Mouse (Mus musculus) gastrocnemius, adult 18-20 months (tissue): ENCODE data around the gene Casc1. TPM values are rescaled to one million over a fixed set of nuclear protein-coding genes. Genes with fewer than 3 reads are reported as not detected.

Source experiments
- DNase-seq: peaks from one replicate; pipeline ENCODE4 v3.0.0; 2021; ENCODE audit warnings: low spot score
- total RNA-seq, 2 experiments: library from RNA; stranded (reverse); gene quantifications; 2 replicates each; pipeline ENCODE4 v1.2.3; 2021

Casc1 gene
- total RNA-seq, 2 experiments from 2014 or later: 0.17 TPM; not detected in 1

- DNase-seq: no peak
These were observed 6.4 kb downstream of the Casc1 start for GRCm38 (mm10) chr6:145204440-145204839.

- no peak for DNase-seq
These were observed 8.2 kb downstream of the Casc1 start for GRCm38 (mm10) chr6:145202432-145203125.

DNA sequence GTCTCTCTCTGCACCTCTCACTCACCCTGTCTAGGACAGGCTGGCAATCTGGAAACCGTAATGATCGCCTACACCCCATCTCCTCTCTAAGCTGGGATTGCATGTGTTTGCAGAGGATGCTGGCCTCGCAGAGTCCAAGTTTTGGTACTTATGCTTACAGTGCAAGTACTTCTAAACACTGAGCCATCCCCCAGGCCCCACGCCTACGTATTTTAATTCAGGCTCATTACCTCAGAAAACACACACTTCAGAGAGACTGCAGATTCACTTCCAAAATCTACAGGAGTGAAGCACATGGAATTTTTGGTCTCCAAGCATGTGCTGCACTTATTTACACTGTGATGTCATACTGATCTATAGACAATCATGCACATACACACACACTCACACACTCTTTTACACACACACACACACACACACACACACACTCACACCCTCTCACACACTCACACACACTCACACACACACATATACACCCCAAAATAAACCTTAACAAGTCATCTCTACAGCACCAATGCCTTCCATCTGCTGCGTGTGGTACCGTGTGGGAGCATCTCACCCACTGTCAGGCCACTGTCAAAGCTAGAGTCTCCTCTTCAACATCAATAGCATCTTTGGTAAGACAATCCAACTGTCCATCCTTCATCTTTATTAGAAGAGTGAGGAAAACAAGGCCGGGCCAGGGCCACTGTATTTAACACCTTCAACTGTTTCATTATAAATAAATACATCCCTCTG, 12.7 kb downstream of the Casc1 start:
- no peak for DNase-seq

DNA sequence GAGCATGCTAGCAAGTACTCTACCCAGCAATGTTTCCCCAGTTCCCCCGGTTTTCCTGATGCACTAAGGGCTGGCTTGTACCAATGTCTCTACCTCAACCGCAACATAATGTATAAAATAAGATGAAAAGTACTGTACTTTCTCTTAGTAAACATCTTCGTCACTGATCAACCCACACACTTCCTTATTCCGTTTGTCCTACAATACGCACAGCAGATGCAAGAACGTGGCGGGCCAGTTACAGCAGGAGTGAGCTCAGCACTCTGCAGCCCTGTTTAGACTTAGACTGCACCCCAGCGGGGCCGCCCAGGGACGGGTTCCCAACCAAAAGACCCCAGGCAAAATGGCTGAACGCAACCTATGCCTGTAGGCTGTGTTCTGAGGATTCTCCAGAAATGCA, 17.4 kb downstream of the Casc1 start:
- no peak for DNase-seq

- DNase-seq: no peak
These were observed 17.8 kb downstream of the Casc1 start for GRCm38 (mm10) chr6:145193038-145193437.

DNA sequence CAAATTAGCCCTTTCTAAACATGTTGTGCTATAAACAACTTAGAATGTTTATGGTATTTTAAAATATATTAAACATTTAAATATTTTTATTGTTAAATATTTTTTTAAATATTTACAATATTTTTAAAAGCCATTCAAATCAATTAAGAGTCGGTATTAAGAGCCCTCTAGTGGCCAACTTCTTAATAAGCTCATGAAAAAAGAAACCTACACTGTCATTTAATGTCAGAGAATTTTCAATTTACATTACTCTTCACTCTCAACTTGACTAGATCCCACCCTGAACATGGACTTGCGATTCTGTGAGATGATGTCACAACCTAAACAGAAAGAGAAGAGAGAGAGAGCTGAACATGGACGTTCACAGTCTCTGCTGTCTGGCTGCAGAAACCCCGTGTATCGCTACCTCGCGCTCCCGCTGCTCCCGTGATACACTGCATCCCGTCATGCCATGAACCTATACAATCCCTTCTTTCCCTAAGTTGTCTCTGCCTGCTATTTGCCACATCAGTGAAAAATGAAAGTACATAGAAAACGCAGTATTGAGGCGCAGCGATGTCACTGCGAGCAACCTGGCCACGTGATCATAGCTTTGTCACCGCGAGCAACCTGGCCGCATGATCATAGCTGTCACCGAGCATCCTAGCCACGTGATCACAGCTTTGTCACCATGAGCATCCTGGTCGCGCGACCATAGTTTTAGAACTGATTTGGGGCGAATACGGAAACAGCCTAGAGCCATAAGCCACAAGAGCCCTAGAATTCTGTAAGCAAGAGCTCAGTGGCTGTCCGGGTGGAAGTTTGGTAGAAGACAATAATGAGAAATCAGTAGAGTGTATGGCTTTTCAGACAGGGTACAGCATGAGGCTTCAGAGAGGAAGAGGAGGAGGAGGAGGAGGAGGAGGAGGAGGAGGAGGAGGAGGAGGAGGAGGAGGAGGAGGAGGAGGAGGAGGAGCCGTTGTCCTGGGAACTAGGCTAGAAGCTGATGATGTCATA, 23.4 kb downstream of the Casc1 start:
- no peak for DNase-seq

DNA sequence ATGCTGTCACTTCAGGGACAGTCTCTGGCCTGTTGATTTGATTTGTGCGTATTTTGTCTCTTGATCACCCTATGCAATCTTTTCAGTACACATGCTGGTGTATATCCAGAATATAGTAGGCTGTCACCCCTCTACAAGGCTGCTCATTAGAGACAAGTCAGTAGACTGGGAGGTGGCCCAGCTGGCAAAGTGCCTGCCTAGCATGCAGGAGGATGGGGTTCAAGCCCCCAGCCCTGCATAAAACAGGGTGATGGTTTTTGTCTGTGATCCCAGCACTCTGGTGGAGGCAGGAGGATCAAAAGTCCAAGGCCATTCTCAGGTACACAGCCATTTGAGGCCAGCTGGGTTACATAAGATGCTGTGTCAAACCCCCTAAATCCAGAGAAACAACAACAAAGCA, 24.7 kb downstream of the Casc1 start:
- no peak for DNase-seq

- peak; percentile 60 for DNase-seq
These were observed 28.8 kb downstream of the Casc1 start for GRCm38 (mm10) chr6:145182044-145182443.

- peak; percentile 23 for DNase-seq
These were observed 31.1 kb downstream of the Casc1 start for GRCm38 (mm10) chr6:145179665-145180064.

- DNase-seq: no peak
These were observed 34.3 kb downstream of the Casc1 start for GRCm38 (mm10) chr6:145176474-145176873.

GRCm38 (mm10) chr6:145175571-145175981, 35.2 kb downstream of the Casc1 start:
- DNase-seq: no peak

GRCm38 (mm10) chr6:145173781-145174191, 37.0 kb downstream of the Casc1 start:
- peak; percentile 78 for DNase-seq

DNA sequence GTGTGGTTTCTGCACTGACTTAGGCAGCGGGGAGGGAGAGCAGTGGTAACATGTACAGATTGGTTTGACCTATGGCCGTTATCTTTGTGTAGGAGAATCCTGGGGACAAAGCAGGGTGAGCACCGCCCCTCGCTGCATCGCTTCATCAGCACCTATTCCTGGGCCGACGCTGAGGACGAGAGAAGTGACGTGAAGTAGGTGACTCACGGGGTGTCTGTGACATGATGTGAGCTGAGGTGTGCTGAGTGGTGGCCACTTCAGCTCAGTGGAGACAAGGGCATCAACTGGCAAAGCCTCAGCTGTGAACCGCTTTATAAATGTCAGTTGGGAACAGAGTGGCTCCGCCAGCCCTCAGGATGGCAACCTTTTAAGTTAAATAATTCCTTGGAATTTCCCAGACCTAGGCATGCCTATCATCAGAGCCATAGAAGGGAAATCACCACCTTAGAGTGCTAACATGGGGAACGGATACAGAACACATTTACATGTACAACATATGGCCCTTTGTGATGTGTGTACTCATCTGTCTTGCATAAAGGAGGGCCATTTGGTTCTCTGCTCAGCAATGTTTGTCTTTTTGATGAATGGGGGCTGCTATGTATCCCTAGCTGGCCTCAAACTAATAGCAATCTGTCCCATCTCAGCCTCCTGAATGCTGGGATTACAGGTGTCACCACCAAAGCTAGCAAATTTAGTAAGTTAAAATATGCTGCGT, 38.8 kb downstream of the Casc1 start:
- no peak for DNase-seq

DNA sequence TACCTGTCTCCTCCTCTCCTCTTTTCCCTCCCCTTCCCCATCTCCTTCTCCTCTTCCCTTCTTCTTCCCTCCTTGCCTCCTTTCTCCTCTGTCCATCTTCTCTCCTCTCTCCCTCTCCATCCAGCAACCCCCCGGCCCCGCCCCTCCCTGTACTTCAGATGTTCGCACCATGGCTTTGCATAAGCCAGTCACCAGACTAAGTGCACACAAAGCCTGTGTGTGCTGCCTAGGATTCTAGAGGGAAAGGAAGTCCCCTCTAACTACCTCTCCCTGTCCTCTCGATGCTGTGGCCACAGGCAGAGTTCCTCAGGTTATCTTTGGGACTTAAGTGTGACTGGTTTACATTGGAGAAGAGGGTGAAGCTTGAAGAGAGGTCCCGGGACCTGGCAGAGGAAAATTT, 50.2 kb downstream of the Casc1 start:
- DNase-seq: no peak

DNA sequence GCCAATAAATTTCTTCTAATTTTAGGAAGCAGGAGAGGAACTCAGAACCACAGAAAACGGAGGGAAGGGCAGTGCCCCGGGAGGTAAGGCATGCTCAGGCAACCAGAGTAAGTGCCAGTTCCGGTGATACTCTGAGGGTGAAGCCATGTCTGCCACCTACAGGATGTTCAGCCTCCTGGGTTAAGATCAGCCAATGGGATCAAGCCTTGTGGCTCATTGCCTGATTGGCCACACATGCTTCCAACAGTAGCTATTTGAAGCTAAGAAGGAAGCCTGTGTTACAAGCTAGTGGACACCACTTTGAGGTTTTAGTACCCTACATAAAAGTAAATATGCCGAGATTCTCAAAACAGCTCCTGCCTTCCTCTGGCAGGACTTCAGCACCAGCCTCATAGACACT, 52.2 kb downstream of the Casc1 start:
- no peak for DNase-seq

- no peak for DNase-seq
These were observed 61.8 kb downstream of the Casc1 start for GRCm38 (mm10) chr6:145149054-145149453.

GRCm38 (mm10) chr6:145147716-145148115, 63.1 kb downstream of the Casc1 start:
- DNase-seq: no peak

GRCm38 (mm10) chr6:145145173-145145572, 65.6 kb downstream of the Casc1 start:
- no peak for DNase-seq

- no peak for DNase-seq
These were observed 69.0 kb downstream of the Casc1 start for GRCm38 (mm10) chr6:145141827-145142226.

- no peak for DNase-seq
These were observed 70.1 kb downstream of the Casc1 start for GRCm38 (mm10) chr6:145140706-145141105.
